Mouse (Mus musculus): ENCODE data around the gene Vps8.

The Vps8 gene

DNA sequence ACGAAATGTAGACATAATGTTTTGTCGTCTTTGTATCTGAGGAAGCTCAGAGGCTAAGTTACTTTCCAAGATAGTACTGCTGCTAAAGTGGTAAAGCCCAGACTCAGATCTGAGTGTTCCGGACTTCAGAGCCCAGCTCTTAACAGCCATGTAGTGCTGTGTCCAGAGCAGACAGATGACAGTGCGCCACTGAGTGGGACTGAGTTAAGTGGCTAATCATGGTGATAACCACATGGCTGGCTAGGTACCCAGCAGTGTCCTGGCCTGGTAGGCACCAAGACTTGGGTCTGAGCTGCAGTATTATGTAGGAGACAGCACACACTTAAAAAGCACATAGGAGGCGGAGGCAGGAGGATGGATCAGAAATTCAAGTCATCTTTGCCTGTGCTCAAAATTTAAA, 60.9 kb downstream of the Vps8 start:
- no peak for DNase-seq

DNA sequence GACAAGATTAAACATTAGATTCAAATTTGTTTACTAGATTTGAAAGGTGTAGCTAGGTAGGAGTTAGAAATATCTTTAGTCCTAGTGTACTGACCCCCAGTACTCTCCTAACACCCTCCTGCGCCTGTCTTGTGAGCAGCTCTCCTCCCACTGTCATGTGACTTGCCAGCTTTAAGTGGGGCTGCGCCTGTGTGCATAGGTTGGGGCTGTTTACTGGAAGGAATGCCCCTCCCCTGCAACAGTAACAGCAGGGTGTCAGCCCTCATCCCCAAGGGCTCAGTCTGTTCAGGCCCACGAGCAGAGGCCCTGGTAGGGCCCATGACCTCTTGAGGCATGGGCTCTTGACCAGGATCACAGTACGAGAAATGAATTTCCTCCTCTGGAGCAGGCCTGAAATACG, 62.8 kb downstream of the Vps8 start:
- DNase-seq, result no peak

DNA sequence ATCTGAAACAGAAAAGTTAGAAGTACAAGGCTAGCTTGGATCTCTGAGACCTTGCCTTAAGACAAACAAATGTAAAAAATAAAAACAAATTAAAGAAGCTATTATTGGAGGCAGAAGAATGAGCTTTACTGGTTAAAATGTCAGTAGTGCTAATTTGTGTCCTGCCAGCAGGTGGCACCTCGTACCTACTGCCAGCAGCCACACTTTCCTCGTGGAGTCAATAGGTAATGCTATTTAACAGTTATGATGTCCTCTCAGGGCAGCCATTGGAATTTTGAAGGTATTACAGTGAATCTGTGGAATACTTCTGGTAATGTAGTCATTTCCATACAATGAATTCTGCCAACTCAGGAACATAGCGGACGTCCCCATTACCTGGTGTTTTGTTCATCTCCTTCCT, 65.5 kb downstream of the Vps8 start:
- DNase-seq, result no peak

DNA sequence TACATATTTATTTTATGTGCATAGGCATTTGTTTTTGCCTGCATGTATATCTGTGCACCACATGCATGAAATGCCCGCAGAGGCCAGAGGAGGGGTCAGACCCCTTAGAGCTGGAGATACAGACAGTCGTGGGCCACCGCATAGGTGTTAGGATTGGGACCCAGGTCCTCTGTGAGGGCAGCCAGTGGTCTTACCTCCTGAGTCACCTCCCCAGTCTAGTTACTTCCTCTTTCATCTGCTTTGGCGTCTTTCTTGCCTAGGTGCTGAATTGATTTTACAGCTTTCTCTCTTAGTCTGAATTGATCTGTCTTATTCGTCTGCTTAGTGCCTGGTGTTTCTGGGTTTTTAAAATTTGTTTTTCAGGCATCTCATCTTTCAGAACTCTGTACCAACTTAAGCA, 69.4 kb downstream of the Vps8 start:
- no peak for DNase-seq

DNA sequence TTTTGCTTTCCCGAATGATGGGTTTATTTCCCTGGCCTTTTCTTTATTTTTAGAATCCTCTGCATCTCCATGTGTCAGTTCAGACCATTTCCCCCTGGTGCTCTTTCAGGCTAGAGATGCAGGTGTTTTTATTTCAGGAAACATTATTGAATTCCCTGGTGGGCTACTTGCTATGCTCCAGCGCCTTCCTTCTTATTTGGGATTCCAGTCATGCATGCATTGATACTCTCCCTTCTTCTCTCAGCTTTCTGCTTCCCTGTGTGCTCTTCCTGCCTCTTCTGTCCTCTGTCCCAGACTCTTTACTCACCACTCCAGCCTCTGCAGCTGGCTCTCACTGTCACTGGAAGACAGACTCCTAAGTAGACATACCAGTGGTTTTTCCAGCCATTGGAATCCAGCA, 70.0 kb downstream of the Vps8 start:
- DNase-seq, result no peak

DNA sequence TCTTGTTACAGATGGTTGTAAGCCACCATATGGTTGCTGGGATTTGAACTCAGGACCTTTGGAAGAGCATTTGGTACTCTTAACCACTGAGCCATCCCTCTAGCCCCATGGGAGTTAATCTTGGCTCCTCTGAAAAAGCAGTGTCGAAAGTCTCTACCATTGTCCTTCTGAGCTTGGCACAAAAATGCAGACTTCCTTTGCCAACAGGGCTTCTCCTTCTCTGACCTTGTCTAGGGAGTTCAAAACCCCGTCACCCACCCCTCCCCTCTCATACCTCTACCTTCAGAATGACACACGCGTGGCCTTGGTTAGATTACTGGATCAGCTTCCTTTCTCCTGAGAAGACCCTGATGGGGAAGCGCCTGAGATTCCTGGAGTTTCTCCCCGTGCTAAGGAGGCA, 71.8 kb downstream of the Vps8 start:
- DNase-seq, result no peak

DNA sequence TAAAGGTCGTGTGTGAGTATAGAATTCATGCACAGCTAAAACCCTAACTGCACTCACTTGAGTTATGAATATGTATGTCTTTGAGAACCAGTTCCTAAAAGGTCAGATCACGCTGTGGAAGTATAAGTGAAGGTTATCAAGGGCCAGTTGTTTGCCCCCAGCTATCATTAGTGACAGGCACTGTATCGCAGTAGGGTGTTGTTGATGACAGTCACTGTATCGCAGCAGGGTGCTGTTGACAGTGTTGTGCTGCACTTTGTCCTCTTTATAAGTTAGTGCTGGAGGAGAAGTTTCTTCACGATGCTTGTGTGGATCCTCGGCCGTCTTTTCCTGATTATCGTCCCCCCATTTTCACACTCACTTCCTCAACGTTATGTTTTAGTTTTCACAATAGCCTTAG, 73.9 kb downstream of the Vps8 start:
- DNase-seq, result no peak

DNA sequence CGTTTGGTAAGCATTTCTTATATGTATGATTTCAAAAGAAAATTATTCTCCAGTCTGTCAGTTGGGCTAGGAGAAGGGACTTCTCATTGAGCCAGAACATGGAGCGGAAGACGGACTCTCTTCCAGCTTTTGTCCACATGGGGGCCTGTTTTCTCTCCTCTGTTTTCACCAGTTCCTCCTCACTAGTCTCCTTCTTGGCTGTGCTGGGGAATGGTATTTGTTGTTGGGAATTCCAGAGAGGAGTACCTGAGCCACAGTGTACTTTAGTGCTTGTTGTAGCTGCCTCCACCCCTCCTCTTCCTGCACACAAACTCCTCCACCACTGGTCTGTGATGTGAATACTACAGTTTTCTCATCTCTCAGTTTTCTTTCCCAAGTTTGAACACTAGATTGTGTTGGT, 74.7 kb downstream of the Vps8 start:
- no peak for DNase-seq

DNA sequence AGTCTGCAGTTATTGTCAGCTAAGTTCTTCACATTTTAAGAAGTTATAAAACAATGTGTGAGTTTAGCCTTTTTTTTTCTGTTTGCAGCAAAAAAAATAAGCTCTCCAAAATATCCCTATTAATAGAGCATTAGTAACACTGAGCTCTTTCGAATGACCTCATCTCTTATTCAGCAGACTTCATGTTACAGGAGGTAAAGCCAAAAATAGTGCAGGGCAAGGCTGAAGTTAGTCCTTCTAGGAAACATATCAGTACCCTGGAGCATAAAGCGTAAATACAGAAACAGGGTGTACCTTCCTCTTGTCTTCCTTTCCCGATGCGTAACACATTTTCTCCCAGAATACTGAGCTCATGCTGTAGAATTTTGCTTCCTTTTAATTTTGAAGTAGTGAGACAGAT, 76.1 kb downstream of the Vps8 start:
- no peak for DNase-seq

DNA sequence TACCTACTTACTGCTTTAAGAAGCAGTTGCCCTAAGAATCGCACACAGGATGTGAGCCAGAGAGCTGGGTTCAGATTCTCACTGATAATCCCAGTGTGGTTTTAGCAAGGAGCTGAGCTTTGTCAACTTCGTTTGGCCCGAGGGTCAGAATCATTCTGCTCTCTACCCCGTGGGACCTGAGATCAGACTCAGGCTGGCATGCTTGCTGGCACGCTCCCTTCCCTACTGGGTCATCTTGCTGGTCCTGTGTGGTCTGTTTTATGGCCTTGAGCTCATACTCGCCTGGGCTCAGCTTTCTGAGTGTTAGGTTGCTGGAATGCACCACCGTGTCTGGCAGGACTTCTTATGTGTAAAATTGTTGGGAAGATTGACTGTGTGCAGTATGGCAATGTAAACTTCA, 76.7 kb downstream of the Vps8 start:
- no peak for DNase-seq

DNA sequence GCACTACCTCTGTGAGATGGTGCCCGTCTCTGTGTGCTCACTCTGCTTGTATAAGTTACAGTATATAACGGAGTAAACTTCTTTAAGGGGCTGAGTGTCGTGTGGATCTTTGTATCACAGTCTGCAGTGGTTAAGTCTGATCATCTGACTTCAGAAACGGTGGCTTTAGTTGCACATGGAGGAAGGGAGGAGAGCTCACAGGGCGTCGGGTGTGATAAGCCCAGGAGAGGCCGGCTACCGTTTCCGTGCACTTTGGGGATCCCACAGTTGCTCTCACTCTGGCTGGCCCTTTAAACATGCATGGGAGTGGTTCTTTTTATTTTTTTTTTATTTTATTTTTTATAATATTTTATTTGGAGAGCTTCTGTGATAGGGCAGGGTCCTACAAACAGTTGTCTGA, 95.9 kb downstream of the Vps8 start:
- DNase-seq, result no peak

DNA sequence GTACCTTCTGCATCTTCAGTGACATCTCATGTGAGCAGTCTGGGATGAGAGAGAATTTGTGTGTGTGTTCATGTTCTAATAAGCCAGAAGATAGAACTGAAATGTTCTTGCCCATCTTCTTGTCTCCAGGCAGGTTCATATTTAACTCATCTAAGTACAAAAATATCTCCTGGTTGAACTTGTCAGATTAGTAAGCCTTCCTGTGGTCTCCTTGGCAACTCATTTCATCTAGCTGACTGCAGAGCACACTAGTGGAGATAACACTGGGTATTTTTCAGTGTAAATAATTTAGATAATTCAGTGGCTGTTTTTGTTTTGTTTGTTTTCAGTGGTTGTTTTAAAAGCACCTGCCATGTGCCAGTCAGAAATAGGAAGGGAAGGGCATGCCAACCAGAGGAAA, 96.9 kb downstream of the Vps8 start:
- no peak for DNase-seq

DNA sequence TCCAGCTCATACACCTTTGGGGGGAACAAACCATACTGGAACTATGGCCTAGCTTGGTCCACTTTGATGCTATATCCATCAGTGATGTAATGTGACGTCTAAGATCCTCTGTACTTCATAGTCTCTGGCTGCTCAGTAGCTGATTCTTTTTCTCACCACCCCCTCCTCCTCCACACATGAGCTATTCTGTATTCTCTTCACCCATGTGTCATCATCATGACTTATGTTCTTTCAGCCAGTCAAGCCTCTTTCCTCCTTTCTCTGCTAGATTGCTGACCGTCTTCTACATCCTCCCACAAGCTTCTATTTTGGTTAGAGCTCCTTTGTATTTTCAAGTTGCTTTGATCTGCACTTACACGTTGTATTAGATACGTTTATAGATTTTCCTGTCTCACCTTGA, 100.8 kb downstream of the Vps8 start:
- DNase-seq, result no peak

DNA sequence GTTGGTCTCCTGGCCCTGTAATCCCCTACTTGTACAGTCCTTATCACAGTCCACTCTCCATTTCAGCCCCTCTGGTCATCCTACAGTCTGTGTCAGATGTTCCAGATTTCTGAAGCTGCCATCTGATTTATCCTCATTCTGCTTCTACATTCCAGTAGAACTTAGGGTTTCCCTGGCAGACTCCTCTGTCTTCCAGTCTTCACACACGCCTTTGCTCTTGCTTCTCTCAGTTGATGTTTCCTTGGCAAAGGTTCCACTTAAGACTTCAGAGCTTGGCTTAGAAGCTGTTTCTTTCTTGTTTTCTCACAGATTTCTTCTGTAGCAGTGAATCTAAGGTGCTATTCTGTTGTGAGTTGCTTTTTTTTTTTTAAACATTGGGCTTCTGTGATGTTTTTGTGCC, 102.5 kb downstream of the Vps8 start:
- no peak for DNase-seq

DNA sequence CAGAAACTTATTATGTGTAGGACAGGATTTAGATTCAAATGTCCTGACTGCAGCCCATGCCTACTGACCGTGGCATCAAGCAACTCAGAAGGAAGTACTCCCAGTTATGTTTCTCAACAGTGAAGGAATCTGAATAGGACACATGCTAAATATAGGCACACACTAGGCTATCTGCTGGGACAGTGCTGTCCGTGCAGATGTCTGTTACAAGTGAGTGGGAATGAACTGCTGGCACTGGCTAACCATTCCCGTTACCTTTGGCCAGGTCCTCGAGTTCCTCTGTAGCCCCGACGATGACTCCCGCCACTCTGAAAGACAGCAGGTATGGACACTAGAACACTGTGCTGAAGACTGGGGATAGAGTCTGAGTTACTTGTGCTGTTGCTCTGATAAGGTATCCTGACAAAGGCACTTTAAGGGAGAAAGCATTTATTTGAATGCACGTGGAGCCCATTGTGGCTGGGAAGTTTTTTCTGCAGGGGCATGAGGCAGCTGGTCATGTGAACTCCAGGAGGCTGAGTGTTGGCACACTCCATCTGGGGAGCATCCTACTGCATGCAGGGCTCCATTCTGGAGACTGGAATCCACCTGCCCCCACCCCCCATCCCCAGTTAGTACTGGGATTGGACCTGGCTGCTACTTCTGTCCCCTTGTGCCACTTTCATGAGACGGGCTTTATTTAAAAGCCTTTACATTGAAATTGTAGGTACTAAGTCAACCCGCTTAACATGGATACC, 104.5 kb downstream of the Vps8 start:
- no peak for DNase-seq

DNA sequence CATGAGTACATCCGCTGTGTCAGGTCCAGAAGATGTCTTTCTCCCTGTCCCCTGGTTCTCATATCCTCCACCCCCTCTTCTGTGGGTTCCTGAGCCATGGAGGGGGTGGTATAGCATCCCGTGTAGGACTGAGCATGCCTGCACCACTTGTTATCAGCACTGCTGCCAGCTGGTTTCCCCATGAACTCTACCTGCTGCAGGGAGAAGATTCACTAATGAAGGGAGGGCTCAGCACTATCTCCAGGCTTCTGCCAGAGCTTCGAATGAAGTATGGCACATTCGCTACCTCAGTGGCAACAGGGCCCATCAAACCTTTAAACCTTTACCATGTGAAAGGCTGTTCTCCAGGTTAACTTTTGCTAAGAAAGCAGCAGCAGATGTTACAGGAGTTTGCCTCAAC, 110.6 kb downstream of the Vps8 start:
- DNase-seq, result no peak

DNA sequence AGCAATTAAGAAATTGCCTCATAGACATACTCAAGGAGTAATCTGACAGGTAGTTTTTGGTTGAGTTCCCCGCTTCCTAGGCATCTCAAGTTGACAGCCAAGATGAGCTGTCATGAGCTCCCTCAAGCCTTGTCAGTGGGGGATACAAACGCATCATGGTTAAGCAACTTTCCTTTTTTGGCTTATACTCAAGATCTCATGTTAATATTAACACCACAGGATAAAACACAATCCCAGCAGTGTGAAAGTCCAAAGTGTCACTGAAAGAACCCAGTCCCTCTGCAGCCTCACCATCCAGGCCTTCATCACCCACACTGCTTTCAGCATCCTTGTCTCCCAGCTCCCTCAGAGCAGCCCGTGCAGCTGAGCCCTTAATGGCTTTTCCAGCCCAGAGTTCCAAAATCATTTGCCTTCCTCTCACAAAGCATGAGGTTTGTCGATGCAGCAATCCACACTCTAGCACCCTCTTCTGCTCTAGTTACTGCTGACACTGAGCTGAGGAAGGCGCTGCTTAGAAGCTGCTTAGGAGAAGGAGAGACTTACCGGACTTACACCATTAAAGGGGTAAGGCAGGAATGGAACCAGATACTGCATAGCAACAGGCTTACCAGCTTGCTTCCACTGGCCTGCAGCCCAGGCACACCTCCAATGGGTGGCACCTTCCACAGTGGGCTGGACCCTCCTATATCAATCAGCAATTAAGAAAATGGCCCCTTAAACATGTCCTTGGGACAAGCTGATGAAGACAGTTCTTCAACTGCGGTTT, 113.5 kb downstream of the Vps8 start:
- DNase-seq, result no peak

DNA sequence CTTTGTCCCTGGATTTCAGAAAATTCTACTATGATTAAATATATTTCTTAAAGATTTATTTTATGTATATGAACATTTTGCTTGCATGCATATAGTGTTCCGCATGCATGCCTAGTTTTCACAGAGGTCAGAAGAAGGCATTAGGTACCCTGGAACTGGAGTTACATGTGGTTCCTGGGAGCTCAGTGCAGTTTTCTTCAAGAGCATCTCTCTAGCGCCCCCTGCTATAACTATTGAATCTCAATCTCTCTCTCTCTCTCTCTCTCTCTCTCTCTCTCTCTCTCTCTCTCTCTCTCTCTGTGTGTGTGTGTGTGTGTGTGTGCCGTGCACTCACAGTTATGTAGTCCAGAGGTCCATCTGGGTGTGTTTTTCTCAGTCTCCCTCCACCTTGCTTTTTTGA, 114.4 kb downstream of the Vps8 start:
- no peak for DNase-seq

DNA sequence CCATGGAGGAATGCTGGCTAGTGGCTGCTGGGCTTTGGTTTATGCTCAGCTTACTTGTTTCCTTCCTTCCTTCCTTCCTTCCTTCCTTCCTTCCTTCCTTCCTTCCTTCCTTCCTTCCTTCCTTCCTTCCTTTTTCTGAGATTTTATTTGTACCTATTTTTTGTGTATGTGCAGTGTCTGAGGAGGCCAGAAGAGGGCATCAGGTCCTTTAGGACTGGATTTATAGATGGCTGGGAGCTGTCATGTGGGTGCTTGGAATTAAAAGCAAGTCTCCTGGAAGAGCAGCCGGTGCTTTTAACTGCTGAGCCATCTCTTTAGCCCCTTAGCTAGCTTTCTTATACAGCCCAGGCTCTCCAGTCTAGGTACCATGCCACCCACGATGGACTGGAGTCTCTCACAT, 116.0 kb downstream of the Vps8 start:
- no peak for DNase-seq

DNA sequence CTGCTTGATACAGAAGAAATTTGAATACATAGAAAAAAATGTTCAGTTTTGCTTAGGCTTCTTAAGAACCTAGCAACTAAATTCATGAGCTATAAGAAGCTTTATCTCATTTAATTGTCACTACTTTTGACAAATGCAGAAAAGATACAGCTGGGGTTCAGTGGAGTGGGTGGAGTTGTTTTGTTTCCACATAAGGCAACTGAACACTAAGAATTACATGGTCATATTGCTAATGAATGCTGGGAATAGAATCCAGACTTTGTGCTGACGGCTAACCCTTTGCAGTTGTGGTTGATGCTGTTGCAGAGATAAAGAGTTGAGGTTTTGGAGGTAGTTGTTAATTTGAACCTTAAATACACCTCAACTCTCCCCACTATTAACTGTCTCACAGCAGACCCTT, 119.6 kb downstream of the Vps8 start:
- DNase-seq, result no peak

DNA sequence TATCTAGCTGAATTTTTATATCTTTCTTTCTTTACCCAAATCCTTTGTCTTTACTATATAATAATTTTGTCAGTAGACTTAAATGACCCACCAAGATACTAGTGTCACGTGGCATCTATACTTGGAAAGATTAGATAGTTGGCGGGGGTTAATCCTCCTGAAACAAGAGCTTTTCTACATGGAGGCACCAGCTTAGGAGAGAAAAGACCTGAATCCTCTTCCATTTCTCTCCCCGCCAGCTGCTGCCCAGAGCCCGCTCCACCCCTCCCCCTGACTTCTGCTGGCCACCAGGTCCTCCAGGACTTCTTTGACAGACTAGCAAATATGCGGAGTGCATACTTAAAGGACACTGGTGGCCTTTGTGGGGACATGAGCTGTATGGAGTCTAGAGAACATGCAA, 124.5 kb downstream of the Vps8 start:
- no peak for DNase-seq

DNA sequence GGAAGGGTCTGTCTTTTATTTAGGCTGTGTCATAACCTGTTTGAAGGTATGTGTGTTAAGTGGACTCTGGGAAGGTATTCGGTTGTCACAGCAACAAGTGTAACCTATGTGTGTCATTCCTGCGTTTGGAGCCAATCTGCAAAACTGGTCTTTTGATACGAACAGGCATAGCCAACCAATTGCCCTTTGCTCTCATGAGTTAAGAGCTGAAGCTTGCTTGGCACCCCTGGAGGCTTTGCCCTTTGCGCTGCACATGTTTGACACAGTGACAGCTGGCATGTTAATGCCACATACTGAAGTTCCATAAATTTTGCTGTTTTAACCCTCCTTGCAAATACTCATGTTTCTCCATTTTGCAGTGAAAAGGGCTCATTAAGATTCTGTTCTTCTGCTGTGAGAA, 126.8 kb downstream of the Vps8 start:
- no peak for DNase-seq

DNA sequence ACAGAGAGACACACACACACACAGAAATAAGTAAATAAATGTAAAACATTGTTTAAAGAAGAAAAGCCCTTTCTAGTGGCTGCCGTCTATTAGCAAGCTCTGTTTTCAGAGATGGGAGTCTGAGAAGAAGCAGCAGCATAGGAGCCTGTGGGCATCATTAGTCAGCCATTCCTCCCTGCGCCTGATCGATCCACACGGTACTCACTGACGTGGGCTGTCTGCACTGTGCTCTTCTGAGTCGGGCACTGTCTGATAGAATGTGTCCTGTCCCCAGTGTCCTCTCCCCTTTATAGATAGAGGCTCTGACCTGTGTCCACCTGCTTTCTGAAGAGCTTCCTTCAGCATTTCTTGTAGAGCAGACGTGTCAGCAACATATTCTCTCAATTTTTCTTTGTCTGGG, 127.5 kb downstream of the Vps8 start:
- no peak for DNase-seq

DNA sequence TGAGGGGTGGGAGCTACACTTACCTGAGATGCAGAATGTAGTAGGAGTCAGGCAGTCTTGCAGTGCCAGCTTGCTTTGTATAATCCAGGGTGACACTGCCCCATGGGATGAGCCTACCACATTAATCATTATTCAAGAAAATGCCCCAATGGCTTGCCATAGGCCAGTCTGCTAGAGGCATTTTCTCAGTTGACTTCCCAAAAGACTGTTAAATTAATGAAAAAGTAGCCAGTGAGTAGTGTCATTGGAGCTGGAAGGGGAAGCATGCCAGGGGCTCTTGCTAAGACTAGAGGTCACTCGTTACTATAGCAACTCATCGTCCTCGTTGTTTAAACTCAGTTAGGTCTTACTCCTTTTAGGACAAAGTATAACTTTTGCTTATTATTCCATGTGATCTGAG, 130.6 kb downstream of the Vps8 start:
- no peak for DNase-seq

All from thymus, adult 18-20 months (tissue).